Mouse (Mus musculus) embryonic fibroblast, embryonic 13.5 days (primary cell): ENCODE results near the gene Adad2.

Experiments used
- CTCF ChIP-seq: IDR thresholded peaks from 2 replicates; pipeline ENCODE4 v1.5.1; 2011; ENCODE audit warnings: mild to moderate bottlenecking, control low read depth, low read length, moderate library complexity, borderline replicate concordance; ENCODE audit not compliant: insufficient read depth
- POLR2A ChIP-seq: IDR thresholded peaks from 2 replicates; pipeline ENCODE4 v1.6.1; 2011; ENCODE audit warnings: low read depth, mild to moderate bottlenecking, control low read depth, low read length, moderate library complexity

DNA sequence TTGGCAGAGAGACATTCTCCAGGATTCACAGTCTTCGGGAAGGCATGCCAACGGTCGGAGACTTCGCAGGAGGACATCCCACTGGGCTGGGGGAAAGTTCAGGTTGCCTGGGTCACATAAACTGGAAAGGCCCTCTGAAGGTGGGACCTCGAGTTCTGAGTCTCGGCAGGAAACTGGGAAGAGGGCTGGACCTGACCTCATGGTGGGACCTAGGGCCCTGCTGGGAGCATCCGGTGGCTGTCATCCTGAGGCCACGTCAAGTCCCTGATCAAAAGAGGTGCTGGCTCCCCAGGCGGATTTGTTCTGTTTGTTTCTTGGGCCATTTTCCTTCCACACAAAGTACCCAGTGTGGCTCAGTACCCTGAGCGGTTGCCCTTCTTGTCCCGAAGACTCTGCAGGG, 50.9 kb downstream of the Adad2 start:
- TF ChIP-seq POLR2A (no peak), CTCF (no peak)
